Mouse (Mus musculus) kidney, embryonic 16.5 days (tissue): ENCODE data around the gene Hunk. TPM values are rescaled to one million over a fixed set of nuclear protein-coding genes. Genes with fewer than 3 reads are reported as not detected.
A peak's percentile ranks its signal among the peaks of the same experiment; 100 is the strongest.

ENCODE experiments used
- ATAC-seq: fragments of 200-750 bp; cut with Nextera tagmentation; 2 replicates; pipeline ENCODE4 v1.8.0; 2017; ENCODE audit warnings: moderate TSS enrichment; ENCODE audit not compliant: low FRiP score, low TSS enrichment
- H3K27ac ChIP-seq: fragments of 300-500 bp; sonication (generic); 2 replicates; pipeline ENCODE4 v1.5.1; 2014; ENCODE audit warnings: low read length
- H3K27me3 ChIP-seq: fragments of 300-500 bp; sonication (generic); 2 replicates; pipeline ENCODE4 v1.6.1; 2014; ENCODE audit warnings: low read length, control low read depth, mixed read lengths; ENCODE audit not compliant: insufficient read depth
- H3K36me3 ChIP-seq: fragments of 300-500 bp; sonication (generic); 2 replicates; pipeline ENCODE4 v1.6.1; 2014; ENCODE audit warnings: low read length, control low read depth, mixed read lengths; ENCODE audit not compliant: insufficient read depth
- H3K4me1 ChIP-seq: fragments of 300-500 bp; sonication (generic); 2 replicates; pipeline ENCODE4 v1.6.1; 2014; ENCODE audit warnings: low read length, control low read depth, mixed read lengths; ENCODE audit not compliant: insufficient read depth
- H3K4me2 ChIP-seq: fragments of 300-500 bp; sonication (generic); replicated peaks from 2 replicates; pipeline ENCODE4 v1.6.1; 2014; ENCODE audit warnings: low read depth, low read length
- H3K4me3 ChIP-seq: fragments of 300-500 bp; sonication (generic); 2 replicates; pipeline ENCODE4 v1.5.1; 2014; ENCODE audit warnings: mild to moderate bottlenecking, low read length
- H3K9ac ChIP-seq: fragments of 300-500 bp; sonication (generic); replicated peaks from 2 replicates; pipeline ENCODE4 v1.6.1; 2014; ENCODE audit warnings: low read length
- H3K9me3 ChIP-seq: fragments of 300-500 bp; sonication (generic); 2 replicates; pipeline ENCODE4 v1.6.1; 2016; ENCODE audit warnings: low read length, control low read depth
- WGBS: fragments of 180-500 bp; shearing (Covaris S2); extraction: QIAGEN DNeasy Blood & Tissue Kit; methylation state at CpG from one replicate; pipeline ENCODE4 v1.1.7; 2014; 5-methylcytosine and 5-hydroxymethylcytosine counted together
- polyA plus RNA-seq: library from polyadenylated mRNA; unstranded; fragments of >200 nt; fragmentation: Nextera tagmentation; extraction: Ambion mirVana; gene quantifications from 2 replicates; pipeline ENCODE4 v1.2.1, GENCODE M21; 2015

The Hunk gene
- polyA plus RNA-seq, 1 experiment from 2014 or later = 11.3 TPM

DNA sequence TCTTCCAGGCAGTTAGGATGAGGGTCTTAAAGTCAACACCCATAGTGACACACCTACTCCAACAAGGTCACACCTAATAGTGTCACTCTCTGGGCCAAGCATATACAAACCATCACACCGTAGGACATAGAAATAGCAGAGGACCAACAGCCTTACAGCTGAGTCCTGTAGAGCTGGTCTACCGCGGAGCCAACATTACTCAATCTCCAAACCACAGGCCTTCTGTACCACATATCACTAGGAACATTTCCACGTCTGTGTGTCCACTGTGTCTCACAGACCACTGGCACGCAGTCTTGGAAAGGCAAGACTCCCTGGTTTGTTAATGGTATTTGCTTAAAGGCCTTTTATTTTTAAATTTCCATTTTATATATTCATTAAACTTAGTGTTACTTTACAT lies 95.8 kb downstream of the Hunk start:
- ATAC-seq = no peak
- H3K4me3 ChIP-seq = no peak overlapping the region
- H3K4me1 ChIP-seq = no peaks in the 10 kb centered on the region
- H3K36me3 ChIP-seq = peaks cover 59% of the 10 kb centered on the region
- H3K9ac ChIP-seq = no peak overlapping the region
- no peaks in the 10 kb centered on the region for H3K27me3 ChIP-seq
- H3K4me2 ChIP-seq = no peak overlapping the region
- H3K9me3 ChIP-seq = peaks cover 4% of the 10 kb centered on the region; the same call in 1 of the 2 replicates
- 94% methylated on average over 5 of the region's 5 CpGs for WGBS
- no peak overlapping the region for H3K27ac ChIP-seq

DNA sequence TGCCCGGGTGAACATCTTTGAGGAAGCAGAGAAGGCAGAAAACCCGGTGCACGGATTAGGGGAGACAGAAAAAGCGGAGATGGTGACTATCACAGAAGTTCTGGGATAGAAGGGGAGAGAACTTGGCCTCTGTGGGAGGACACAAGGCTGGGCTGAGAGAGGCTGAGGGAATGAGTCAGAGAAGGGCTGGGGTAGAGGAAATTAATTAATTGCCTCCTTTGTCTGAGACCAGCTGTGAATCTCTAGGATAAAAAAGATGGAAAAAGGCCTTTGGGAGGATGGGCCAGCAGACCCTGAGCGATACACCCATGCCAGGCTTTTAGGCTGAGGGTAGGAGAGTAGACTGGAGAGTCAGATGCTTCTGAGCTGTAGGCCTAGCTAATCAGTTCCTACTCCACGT lies 97.5 kb downstream of the Hunk start:
- Histone ChIP-seq H3K27me3 (no peaks in the 10 kb centered on the region), H3K9ac (no peak overlapping the region), H3K9me3 (no peaks in the 10 kb centered on the region), H3K4me1 (no peaks in the 10 kb centered on the region), H3K4me3 (no peak overlapping the region), H3K4me2 (no peak overlapping the region), H3K27ac (no peak overlapping the region), H3K36me3 (peaks cover 43% of the 10 kb centered on the region)
- 85% methylated on average over 6 of the region's 6 CpGs for WGBS
- ATAC-seq = no peak

DNA sequence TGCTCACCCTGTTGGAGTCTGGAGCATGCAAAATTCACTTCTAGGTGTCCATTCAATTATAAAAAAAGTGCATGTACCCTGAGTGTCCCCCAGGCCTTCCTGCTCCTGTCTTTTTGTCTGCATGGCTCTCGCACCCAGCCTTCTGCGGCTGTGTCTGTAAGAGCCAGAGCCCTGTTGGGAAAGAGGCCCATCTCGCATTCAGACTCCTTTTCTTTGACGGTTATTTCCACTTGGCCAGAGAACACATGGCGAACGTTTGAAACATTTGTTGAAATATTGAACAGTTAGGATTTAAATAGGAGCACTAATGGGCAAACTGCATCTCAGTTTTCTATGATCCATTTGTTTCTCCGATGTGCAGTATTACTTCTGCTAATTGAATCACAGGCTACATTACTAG lies 99.3 kb downstream of the Hunk start:
- H3K27ac ChIP-seq = no peak overlapping the region
- H3K4me1 ChIP-seq = no peaks in the 10 kb centered on the region
- no peaks in the 10 kb centered on the region for H3K27me3 ChIP-seq
- H3K4me3 ChIP-seq = no peak overlapping the region
- H3K36me3 ChIP-seq = peaks cover 31% of the 10 kb centered on the region
- 95% methylated on average over 7 of the region's 7 CpGs for WGBS
- H3K9me3 ChIP-seq = no peaks in the 10 kb centered on the region
- no peak overlapping the region for H3K9ac ChIP-seq
- ATAC-seq = no peak
- H3K4me2 ChIP-seq = no peak overlapping the region

DNA sequence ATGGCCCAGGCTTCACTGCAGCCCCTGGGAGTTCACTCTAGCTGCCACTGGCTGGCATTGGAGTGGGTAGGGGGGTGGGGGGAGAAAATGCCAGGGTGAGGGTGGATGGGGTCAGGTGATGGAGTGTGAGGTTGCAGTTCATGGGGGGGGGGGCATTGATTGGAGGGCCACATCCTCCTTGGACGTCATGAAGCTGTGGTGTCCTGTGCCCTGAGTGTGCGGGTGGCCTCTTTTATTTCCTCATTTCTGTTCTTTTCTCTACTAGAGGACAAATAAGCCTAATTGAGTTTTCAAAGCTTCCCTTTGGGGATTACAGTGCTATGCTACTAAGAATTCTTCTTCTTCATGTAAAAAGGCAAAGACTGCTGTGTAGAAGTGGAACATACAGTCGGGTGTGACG lies 99.8 kb downstream of the Hunk start:
- Histone ChIP-seq H3K27me3 (no peaks in the 10 kb centered on the region), H3K4me1 (no peaks in the 10 kb centered on the region), H3K4me2 (no peak overlapping the region), H3K9ac (no peak overlapping the region), H3K4me3 (no peak overlapping the region), H3K9me3 (no peaks in the 10 kb centered on the region), H3K36me3 (peaks cover 31% of the 10 kb centered on the region), H3K27ac (no peak overlapping the region)
- ATAC-seq = no peak
- WGBS = 88% methylated on average over 4 of the region's 4 CpGs

DNA sequence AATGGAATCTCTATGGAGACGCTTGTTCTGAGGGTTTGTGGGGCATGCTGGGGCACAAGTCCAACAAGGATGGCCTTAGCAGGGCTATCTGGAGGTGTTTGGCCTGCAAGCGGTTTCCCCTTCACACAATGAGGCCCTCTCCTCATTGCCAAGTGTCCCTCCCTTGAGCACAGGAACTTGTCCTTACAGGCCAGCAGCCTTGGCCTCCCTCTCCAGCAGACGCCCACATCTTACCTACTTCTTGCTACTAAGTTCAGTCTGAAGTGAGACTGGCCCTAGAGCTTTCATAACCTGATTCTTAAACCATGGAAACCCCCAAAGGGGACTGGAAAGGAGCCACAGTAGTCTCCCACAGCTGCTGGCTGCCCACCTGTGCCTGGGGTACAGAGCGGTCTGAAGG lies 104.3 kb downstream of the Hunk start:
- no peaks in the 10 kb centered on the region for H3K9me3 ChIP-seq
- no peaks in the 10 kb centered on the region for H3K27me3 ChIP-seq
- peaks cover 9% of the 10 kb centered on the region for H3K4me1 ChIP-seq
- no peak for ATAC-seq
- H3K27ac ChIP-seq = no peak overlapping the region
- no peak overlapping the region for H3K9ac ChIP-seq
- 88% methylated on average over 4 of the region's 4 CpGs for whole genome bisulfite sequencing
- no peak overlapping the region for H3K4me3 ChIP-seq
- H3K36me3 ChIP-seq = peaks cover 23% of the 10 kb centered on the region
- H3K4me2 ChIP-seq = no peak overlapping the region

DNA sequence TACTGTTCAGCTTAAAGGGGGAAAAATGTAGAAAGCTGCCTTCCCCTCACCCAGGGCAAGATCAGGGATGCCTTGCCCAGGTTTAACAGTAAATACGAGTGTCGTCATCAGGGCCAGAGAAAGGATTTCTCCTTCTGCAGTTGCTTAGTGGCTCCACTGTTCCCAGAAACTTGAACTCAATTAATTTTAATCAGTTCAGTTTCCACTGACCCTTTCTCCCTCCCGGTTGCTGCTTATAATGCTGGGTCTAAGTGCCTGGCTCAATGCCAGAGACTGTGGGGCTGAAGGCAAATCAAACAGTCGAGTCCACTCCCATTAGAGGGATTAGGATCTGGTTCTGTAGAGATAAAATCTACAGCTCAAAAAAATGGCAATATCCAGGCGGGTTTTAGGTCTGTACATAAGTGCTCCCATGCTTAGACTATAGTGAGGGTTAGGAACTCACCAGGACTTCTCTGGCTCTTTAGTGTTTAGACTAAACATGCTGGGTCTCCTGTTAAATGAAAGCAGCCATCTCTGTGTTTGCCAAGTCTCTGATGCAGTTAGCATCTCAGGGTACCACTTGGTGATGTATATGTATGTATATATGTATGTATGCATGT lies 106.2 kb downstream of the Hunk start:
- H3K4me3 ChIP-seq = no peak overlapping the region
- H3K4me2 ChIP-seq = no peak overlapping the region
- no peak for ATAC-seq
- H3K36me3 ChIP-seq = peaks cover 23% of the 10 kb centered on the region
- H3K9ac ChIP-seq = no peak overlapping the region
- peaks cover 9% of the 10 kb centered on the region for H3K4me1 ChIP-seq
- H3K27me3 ChIP-seq = no peaks in the 10 kb centered on the region
- peak overlapping the region; percentile 32 for H3K27ac ChIP-seq
- WGBS = 39% methylated on average over 5 of the region's 5 CpGs
- no peaks in the 10 kb centered on the region for H3K9me3 ChIP-seq

DNA sequence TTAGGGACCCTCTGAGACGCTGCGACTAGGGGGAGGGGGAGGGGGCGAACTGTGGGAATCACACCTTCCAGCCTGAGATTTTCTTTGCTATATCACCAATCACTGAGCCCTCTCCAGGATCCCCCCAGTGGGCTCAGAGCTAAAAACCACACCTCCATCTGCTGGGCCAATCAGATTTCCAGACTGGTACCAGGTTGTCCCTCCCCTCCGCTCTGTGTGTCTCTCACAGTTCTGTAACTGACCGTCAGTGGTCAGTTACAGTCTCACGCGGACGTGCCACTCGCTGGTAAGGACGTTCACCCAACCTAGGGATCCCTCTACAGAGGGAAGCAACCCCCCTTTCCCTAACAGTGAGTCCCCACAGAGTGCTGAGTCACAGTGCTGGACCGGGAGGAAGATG lies 111.1 kb downstream of the Hunk start:
- Histone ChIP-seq H3K9ac (no peak overlapping the region), H3K27ac (no peak overlapping the region), H3K36me3 (peaks cover 32% of the 10 kb centered on the region), H3K4me1 (peaks cover under 1% of the 10 kb centered on the region; the same call in 1 of the 2 replicates), H3K4me2 (no peak overlapping the region), H3K4me3 (no peak overlapping the region), H3K27me3 (no peaks in the 10 kb centered on the region), H3K9me3 (no peaks in the 10 kb centered on the region)
- 61% methylated on average over 10 of the region's 11 CpGs for WGBS
- ATAC-seq = no peak

DNA sequence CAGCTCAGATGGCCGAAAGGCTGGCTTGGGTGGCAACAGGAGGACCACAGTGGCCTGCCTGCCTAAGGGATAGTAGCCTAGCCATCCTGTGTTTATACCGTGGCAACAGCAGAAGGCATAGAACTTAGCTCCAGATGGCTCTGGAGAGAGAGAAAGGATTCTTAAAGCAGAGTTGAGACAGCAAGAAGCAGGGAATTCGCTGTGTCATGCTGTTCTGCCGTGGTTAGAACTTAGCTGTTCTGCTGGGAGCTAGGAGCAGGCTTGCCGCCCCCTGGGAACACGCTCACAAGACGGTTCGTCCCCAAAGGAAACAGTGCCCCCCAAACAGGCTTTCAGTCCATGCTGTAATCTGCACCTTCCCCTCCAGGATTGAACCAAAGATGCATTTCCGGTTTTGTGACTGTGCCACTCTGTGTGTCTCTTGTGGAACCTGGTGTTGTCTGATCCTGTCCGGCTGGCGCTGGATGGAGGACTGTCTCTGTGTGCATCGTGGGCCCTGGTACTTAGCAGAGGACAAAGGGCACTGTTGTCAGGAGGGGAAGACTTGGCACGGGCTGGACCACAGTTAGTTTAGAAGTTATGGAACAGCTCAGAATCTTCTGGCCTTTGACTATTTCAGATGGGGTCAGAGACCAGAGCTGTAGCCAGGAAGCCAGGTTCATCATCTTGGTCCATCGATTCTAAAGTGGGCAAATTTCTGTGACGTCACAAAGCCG lies 112.1 kb downstream of the Hunk start:
- no peaks in the 10 kb centered on the region for H3K27me3 ChIP-seq
- no peaks in the 10 kb centered on the region for H3K4me1 ChIP-seq
- peaks cover 28% of the 10 kb centered on the region for H3K36me3 ChIP-seq
- no peak overlapping the region for H3K4me2 ChIP-seq
- ATAC-seq = no peak
- H3K27ac ChIP-seq = no peak overlapping the region
- H3K4me3 ChIP-seq = no peak overlapping the region
- 83% methylated on average over 16 of the region's 16 CpGs for WGBS
- no peak overlapping the region for H3K9ac ChIP-seq
- no peaks in the 10 kb centered on the region for H3K9me3 ChIP-seq

DNA sequence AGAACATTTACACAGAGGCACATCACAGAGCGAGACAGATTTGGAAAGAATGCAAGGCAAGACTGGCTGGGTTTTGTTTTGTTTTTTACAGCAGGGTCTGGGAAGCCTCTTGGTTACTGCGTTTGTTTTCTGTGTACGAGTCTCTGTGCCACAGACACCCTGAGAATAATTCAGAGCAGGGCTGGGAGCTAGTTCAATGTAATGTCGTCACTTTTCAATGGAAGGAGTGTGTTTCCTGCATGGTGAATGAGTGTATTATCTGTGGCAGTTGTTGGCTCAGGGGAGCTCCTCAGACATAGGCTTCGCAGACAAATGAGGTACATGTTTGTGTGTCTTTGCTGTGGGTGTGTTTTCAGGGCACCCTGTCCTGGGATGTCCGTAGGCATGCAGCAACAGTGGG lies 115.0 kb downstream of the Hunk start:
- H3K4me2 ChIP-seq = no peak overlapping the region
- no peak overlapping the region for H3K27ac ChIP-seq
- no peaks in the 10 kb centered on the region for H3K4me1 ChIP-seq
- no peaks in the 10 kb centered on the region for H3K27me3 ChIP-seq
- 84% methylated on average over 6 of the region's 6 CpGs for WGBS
- no peak overlapping the region for H3K9ac ChIP-seq
- peaks cover 18% of the 10 kb centered on the region for H3K36me3 ChIP-seq
- H3K9me3 ChIP-seq = no peaks in the 10 kb centered on the region
- ATAC-seq = no peak
- H3K4me3 ChIP-seq = no peak overlapping the region

DNA sequence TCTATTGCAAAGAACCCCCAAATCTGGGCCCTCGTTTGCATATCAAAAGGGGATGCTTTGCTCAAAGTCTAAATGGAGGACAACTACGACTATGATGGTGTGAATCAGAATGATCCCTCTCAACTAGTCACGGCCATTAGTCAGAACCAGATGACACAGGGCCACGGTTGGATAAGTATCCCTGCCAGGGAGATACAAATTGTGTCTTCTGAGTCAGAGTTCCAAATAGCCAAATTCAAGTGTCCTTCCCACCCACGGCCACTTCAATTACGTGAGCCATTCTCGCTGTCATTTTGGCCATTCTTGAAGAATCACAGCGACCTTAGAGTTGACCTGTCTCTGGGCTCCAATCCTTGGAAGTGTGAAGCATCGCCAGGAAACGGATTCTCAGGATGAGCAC lies 119.4 kb downstream of the Hunk start:
- ATAC-seq = no peak
- WGBS = 72% methylated on average over 10 of the region's 10 CpGs
- Histone ChIP-seq H3K36me3 (no peaks in the 10 kb centered on the region), H3K4me3 (no peak overlapping the region), H3K4me2 (no peak overlapping the region), H3K4me1 (no peaks in the 10 kb centered on the region), H3K9ac (no peak overlapping the region), H3K27me3 (no peaks in the 10 kb centered on the region), H3K27ac (no peak overlapping the region), H3K9me3 (no peaks in the 10 kb centered on the region)
